In genomic region chr13:55418004-55418403, GRCm38 (mm10) we compare ENCODE assay signal across 8 mouse cellular contexts. TPM values are rescaled to one million over a fixed set of nuclear protein-coding genes. Genes with fewer than 3 reads are reported as not detected.
DNase-seq lines count a peak whose midpoint lies in the region; ATAC-seq and TF ChIP-seq lines count a peak whose summit lies in the region.

No protein-coding gene starts in this region.

- no peaks in the 10 kb centered on the region for H3K9me3 ChIP-seq in forebrain, embryonic 14.5 days (replicated peaks; ENCODE audit: control insufficient read depth, low read length)
- no peaks in the 10 kb centered on the region for H3K9me3 ChIP-seq in lung, embryonic 14.5 days (ENCODE audit: low read depth, low read length)

- H3K4me3 ChIP-seq in forebrain, embryonic 14.5 days (ENCODE audit: low read depth, low read length): no peak overlapping the region
- H3K4me3 ChIP-seq in lung, embryonic 14.5 days (ENCODE audit: low read depth, low read length): no peak overlapping the region
- H3K4me3 ChIP-seq in olfactory bulb, adult 2 months (ENCODE audit: insufficient read depth, low read depth, low read length): peak overlapping the region; percentile 36

- peak overlapping the region; percentile 37; the same call in 1 of the 2 replicates for H3K9ac ChIP-seq in forebrain, embryonic 14.5 days (ENCODE audit: low read length)
- H3K9ac ChIP-seq in lung, embryonic 14.5 days: no peak overlapping the region

- no peaks in the 10 kb centered on the region for H3K4me1 ChIP-seq in forebrain, embryonic 14.5 days (ENCODE audit: control insufficient read depth, insufficient read depth, low read length)
- H3K4me1 ChIP-seq in lung, embryonic 14.5 days (ENCODE audit: insufficient read depth): no peaks in the 10 kb centered on the region
- peaks cover 31% of the 10 kb centered on the region for H3K4me1 ChIP-seq in olfactory bulb, adult 2 months (ENCODE audit: control insufficient read depth, insufficient read depth, low read length)

- peak; percentile 80 for ATAC-seq in cerebellum, adult (ENCODE audit: insufficient number of reproducible peaks, low FRiP score, low TSS enrichment)
- ATAC-seq in forebrain, embryonic 14.5 days: peak; percentile 69; the same call in 1 of the 2 replicates
- peak; percentile 65 to 81 for ATAC-seq in hematopoietic stem cell, adult 5-6 weeks (replicated peaks in 1 of 2; ENCODE audit: insufficient read depth in 1 of 2, low FRiP score in 2 of 2, low TSS enrichment in 1 of 2, low read depth in 1 of 2, poor library complexity in 2 of 2, severe bottlenecking in 2 of 2)
- ATAC-seq in lung, embryonic 14.5 days (ENCODE audit: insufficient read depth): peak; percentile 64; the same call in 1 of the 2 replicates

- WGBS in forebrain, embryonic 14.5 days: 15% methylated on average over 12 of the region's 12 CpGs
- 11% methylated on average over 12 of the region's 12 CpGs for WGBS in lung, embryonic 14.5 days
- WGBS in olfactory bulb, adult 2 months: 9% methylated on average over 12 of the region's 12 CpGs

- peaks cover 37% of the 10 kb centered on the region for H3K27me3 ChIP-seq in forebrain, embryonic 14.5 days (replicated peaks; ENCODE audit: control insufficient read depth, insufficient read depth, low read length)
- H3K27me3 ChIP-seq in lung, embryonic 14.5 days (ENCODE audit: insufficient read depth, low read length): peaks cover 48% of the 10 kb centered on the region

- peak; percentile 81 for DNase-seq in ES-CJ7 (ENCODE audit: low read depth, low spot score)
- DNase-seq in forebrain, embryonic 14.5 days (ENCODE audit: low spot score): peak; percentile 80
- DNase-seq in layer of hippocampus, adult 8-10 months (ENCODE audit: low spot score in 2 of 2): peak; percentile 66 to 82
- DNase-seq in lung, embryonic 14.5 days: peak; percentile 91
- peak; percentile 76 to 82 for DNase-seq in thymus, adult 18-20 months

- no peak overlapping the region for H3K27ac ChIP-seq in forebrain, embryonic 14.5 days (ENCODE audit: low read depth, low read length)
- H3K27ac ChIP-seq in lung, embryonic 14.5 days (ENCODE audit: low read depth): no peak overlapping the region
- H3K27ac ChIP-seq in olfactory bulb, adult 2 months (ENCODE audit: insufficient read depth, low read depth, low read length): no peak overlapping the region

- H3K36me3 ChIP-seq in forebrain, embryonic 14.5 days (ENCODE audit: control insufficient read depth, insufficient read depth, low read length): no peaks in the 10 kb centered on the region
- H3K36me3 ChIP-seq in lung, embryonic 14.5 days (ENCODE audit: insufficient read depth): no peaks in the 10 kb centered on the region

- peak; percentile 91 for TF ChIP-seq CTCF in lung, embryonic 14.5 days (IDR thresholded peaks at IDR 0.05; ENCODE audit: low read depth)
- TF ChIP-seq CTCF in olfactory bulb, adult 2 months (IDR thresholded peaks at IDR 0.05; ENCODE audit: insufficient read depth, low read depth, low read length): peak; percentile 76; the same call in 1 of the 2 replicates

- peak overlapping the region; percentile 20; the same call in 1 of the 2 replicates for H3K4me2 ChIP-seq in forebrain, embryonic 14.5 days (ENCODE audit: low read length)
- H3K4me2 ChIP-seq in lung, embryonic 14.5 days: peak overlapping the region; percentile 20; the same call in 1 of the 2 replicates

- TF ChIP-seq POLR2A in olfactory bulb, adult 2 months (IDR thresholded peaks at IDR 0.05; ENCODE audit: insufficient read depth, low read depth, low read length): no peak

RNA-seq across cellular contexts. Expression of gene Pfn3, which starts 3.0 kb away (rescaled TPM):
- polyA plus RNA-seq in forebrain, embryonic 14.5 days (2014; fragmentation: Nextera tagmentation; extraction: Ambion mirVana): 0.71 and 1.0 TPM in 2 replicates
- total RNA-seq in hematopoietic stem cell, adult 5-6 weeks (2017): not detected in 2 replicates
- not detected for total RNA-seq in layer of hippocampus, adult 8-10 months (2022)
- not detected in 2 replicates for polyA plus RNA-seq in lung, embryonic 14.5 days (2014; fragmentation: Nextera tagmentation; extraction: Ambion mirVana)
- polyA plus RNA-seq in olfactory bulb, adult 2 months (2012; ENCODE audit: insufficient read depth, insufficient read length, low replicate concordance, missing spikeins): not detected in 2 replicates

RNA-seq across cellular contexts. Expression of gene F12, which starts 8.6 kb away (rescaled TPM):
- not detected in 2 replicates for polyA plus RNA-seq in forebrain, embryonic 14.5 days (2014; fragmentation: Nextera tagmentation; extraction: Ambion mirVana)
- total RNA-seq in hematopoietic stem cell, adult 5-6 weeks (2017): not detected in 2 replicates
- total RNA-seq in layer of hippocampus, adult 8-10 months (2022): 1 to 10 TPM in 1 of 4 experiments, under 1 TPM in 2, not detected in 1; 0.43 to 1.5 (median 0.74) TPM
- polyA plus RNA-seq in lung, embryonic 14.5 days (2014; fragmentation: Nextera tagmentation; extraction: Ambion mirVana): not detected in 2 replicates
- not detected in 2 replicates for polyA plus RNA-seq in olfactory bulb, adult 2 months (2012; ENCODE audit: insufficient read depth, insufficient read length, low replicate concordance, missing spikeins)

RNA-seq across cellular contexts. Expression of gene Slc34a1, which starts 20.0 kb away (rescaled TPM):
- polyA plus RNA-seq in forebrain, embryonic 14.5 days (2014; fragmentation: Nextera tagmentation; extraction: Ambion mirVana): not detected in 2 replicates
- not detected in 2 replicates for total RNA-seq in hematopoietic stem cell, adult 5-6 weeks (2017)
- total RNA-seq in layer of hippocampus, adult 8-10 months (2022): not detected
- not detected in 2 replicates for polyA plus RNA-seq in lung, embryonic 14.5 days (2014; fragmentation: Nextera tagmentation; extraction: Ambion mirVana)
- polyA plus RNA-seq in olfactory bulb, adult 2 months (2012; ENCODE audit: insufficient read depth, insufficient read length, low replicate concordance, missing spikeins): not detected in 2 replicates

RNA-seq across cellular contexts. Expression of gene Grk6, which starts 26.9 kb away (rescaled TPM):
- 25.0 and 28.9 TPM in 2 replicates for polyA plus RNA-seq in forebrain, embryonic 14.5 days (2014; fragmentation: Nextera tagmentation; extraction: Ambion mirVana)
- 77.8 and 80.9 TPM in 2 replicates for total RNA-seq in hematopoietic stem cell, adult 5-6 weeks (2017)
- 10 to 100 TPM; 61.4 to 74.2 (median 67.5) TPM for total RNA-seq in layer of hippocampus, adult 8-10 months (2022)
- 64.3 and 71.0 TPM in 2 replicates for polyA plus RNA-seq in lung, embryonic 14.5 days (2014; fragmentation: Nextera tagmentation; extraction: Ambion mirVana)
- 128 TPM in 1 of 2 replicates, not detected in the other for polyA plus RNA-seq in olfactory bulb, adult 2 months (2012; ENCODE audit: insufficient read depth, insufficient read length, low replicate concordance, missing spikeins)

RNA-seq across cellular contexts. Expression of gene Prr7, which starts 46.1 kb away (rescaled TPM):
- polyA plus RNA-seq in forebrain, embryonic 14.5 days (2014; fragmentation: Nextera tagmentation; extraction: Ambion mirVana): 6.7 and 7.4 TPM in 2 replicates
- 0.25 TPM in 1 of 2 replicates, not detected in the other for total RNA-seq in hematopoietic stem cell, adult 5-6 weeks (2017)
- total RNA-seq in layer of hippocampus, adult 8-10 months (2022): 10 to 100 TPM; 57.5 to 73.5 (median 60.4) TPM
- 0.46 and 0.53 TPM in 2 replicates for polyA plus RNA-seq in lung, embryonic 14.5 days (2014; fragmentation: Nextera tagmentation; extraction: Ambion mirVana)
- polyA plus RNA-seq in olfactory bulb, adult 2 months (2012; ENCODE audit: insufficient read depth, insufficient read length, low replicate concordance, missing spikeins): not detected in 2 replicates
